Mouse (Mus musculus): Measurements from ENCODE around the gene Slc25a45. TPM values are rescaled to one million over a fixed set of nuclear protein-coding genes. Genes with fewer than 3 reads are reported as not detected.
A peak's percentile ranks its signal among the peaks of the same experiment; 100 is the strongest.

The Slc25a45 gene
- polyA plus RNA-seq, 1 experiment from 2014 or later = 2.6 TPM

DNA sequence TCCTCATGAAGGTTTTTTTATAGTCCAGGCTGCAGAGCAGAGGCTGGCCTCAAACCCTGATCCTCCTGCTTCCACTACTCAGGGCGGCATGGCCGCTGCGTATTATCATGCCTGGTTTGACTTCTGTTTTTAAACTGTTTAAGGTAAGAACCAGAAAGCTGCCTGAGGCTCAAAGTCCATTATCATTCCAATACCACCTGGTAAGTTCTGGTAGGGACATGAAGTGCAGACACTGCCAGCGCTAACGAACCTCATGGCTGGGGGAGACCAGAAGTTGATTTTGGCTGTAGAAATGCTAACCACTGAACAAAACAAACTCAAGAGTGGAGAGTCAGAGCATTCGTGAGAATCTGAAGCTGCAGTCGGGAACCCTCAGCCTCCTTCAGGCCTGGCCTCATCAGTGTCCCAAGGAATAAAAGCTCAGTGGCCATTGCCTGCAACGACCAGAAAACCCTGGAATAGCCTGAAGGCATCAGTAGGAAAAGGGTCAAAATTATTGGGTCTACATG is 41.6 kb upstream of the Slc25a45 start:
- Histone ChIP-seq H3K4me3 (no peak overlapping the region), H3K27ac (no peak overlapping the region), H3K9me3 (no peaks in the 10 kb centered on the region), H3K4me1 (replicated peaks) (peaks cover 4% of the 10 kb centered on the region; the same call in 1 of the 2 replicates), H3K27me3 (no peaks in the 10 kb centered on the region), H3K36me3 (no peaks in the 10 kb centered on the region), H3K9ac (no peak overlapping the region), H3K4me2 (no peak overlapping the region)
- no peak for ATAC-seq (ENCODE audit: low FRiP score)
- WGBS = 80% methylated on average over 8 of the region's 8 CpGs

DNA sequence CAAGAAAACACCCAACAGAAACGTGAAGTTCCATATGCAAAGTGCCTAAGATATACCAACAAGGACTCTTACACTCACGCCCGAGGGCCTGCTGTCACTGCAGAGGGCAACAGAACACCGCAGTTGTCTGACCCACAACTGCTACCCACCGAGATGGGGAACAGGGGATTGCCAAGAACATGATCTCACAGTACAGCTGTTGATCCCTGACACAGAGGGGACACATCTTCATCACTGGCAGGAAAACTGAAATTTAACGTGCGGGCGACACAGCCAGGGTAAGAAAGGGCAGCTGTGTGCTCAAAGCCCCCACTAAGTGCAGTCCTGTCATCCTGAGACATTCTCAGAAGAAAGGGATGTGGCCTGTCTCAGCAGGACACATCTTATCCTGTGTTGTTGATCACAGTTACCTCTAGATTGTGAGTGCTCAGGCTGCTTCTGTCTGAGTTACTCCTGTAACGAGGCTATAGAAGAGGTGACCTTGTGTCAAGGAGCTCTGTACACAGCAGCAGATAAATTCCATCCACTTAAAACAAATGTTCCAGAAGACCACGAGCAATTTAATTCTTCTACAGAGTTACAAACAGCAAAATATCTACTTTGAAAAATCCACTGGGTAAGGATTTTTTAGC is 40.6 kb upstream of the Slc25a45 start:
- no peak overlapping the region for H3K27ac ChIP-seq
- H3K9ac ChIP-seq = no peak overlapping the region
- peaks cover 12% of the 10 kb centered on the region; the same call in 1 of the 2 replicates for H3K4me1 ChIP-seq (replicated peaks)
- H3K36me3 ChIP-seq = no peaks in the 10 kb centered on the region
- H3K9me3 ChIP-seq = no peaks in the 10 kb centered on the region
- WGBS = 75% methylated on average over 10 of the region's 10 CpGs
- no peak for ATAC-seq (ENCODE audit: low FRiP score)
- H3K27me3 ChIP-seq = no peaks in the 10 kb centered on the region
- H3K4me3 ChIP-seq = no peak overlapping the region
- no peak overlapping the region for H3K4me2 ChIP-seq

DNA sequence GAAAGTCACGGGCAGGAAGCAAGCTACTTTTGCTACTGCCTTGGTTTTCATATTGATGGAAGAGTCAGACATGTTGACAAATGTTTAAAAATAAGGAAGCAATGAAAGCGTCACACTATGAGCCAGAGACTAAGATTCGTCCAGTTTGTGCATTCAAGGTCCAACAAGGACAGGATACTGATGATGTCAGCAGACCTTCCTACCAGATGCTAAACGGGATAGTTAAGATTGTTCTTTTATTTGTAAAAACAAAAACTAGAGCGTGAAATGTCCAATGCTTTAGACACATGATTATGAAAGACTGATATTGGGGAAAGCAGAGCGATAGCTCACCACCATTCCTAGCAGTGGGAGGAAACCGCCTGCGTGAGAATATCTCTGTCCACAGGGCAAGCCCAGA is 40.0 kb upstream of the Slc25a45 start:
- Histone ChIP-seq H3K27ac (no peak overlapping the region), H3K4me1 (replicated peaks) (peaks cover 18% of the 10 kb centered on the region; the same call in 1 of the 2 replicates), H3K9me3 (no peaks in the 10 kb centered on the region), H3K4me3 (no peak overlapping the region), H3K9ac (no peak overlapping the region), H3K27me3 (no peaks in the 10 kb centered on the region), H3K4me2 (no peak overlapping the region), H3K36me3 (no peaks in the 10 kb centered on the region)
- no peak for ATAC-seq (ENCODE audit: low FRiP score)
- 91% methylated on average over 8 of the region's 8 CpGs for WGBS

- Histone ChIP-seq H3K9me3 (no peaks in the 10 kb centered on the region), H3K4me2 (no peak overlapping the region), H3K36me3 (no peaks in the 10 kb centered on the region), H3K27me3 (no peaks in the 10 kb centered on the region), H3K4me1 (replicated peaks) (peaks cover 25% of the 10 kb centered on the region), H3K9ac (no peak overlapping the region), H3K27ac (no peak overlapping the region), H3K4me3 (no peak overlapping the region)
- WGBS = 78% methylated on average over 12 of the region's 12 CpGs
- no peak for ATAC-seq (ENCODE audit: low FRiP score)
Observed at GRCm38 (mm10) chr19:5838136-5838891, 39.3 kb upstream of the Slc25a45 start.

- peaks cover 30% of the 10 kb centered on the region for H3K4me1 ChIP-seq (replicated peaks)
- H3K9me3 ChIP-seq = no peaks in the 10 kb centered on the region
- no peak for ATAC-seq (ENCODE audit: low FRiP score)
- no peak overlapping the region for H3K4me3 ChIP-seq
- H3K4me2 ChIP-seq = no peak overlapping the region
- H3K27me3 ChIP-seq = no peaks in the 10 kb centered on the region
- H3K36me3 ChIP-seq = no peaks in the 10 kb centered on the region
- H3K9ac ChIP-seq = no peak overlapping the region
- WGBS = 90% methylated on average over 4 of the region's 4 CpGs
- no peak overlapping the region for H3K27ac ChIP-seq
Observed at GRCm38 (mm10) chr19:5838892-5839165, 38.8 kb upstream of the Slc25a45 start.

- H3K27me3 ChIP-seq = no peaks in the 10 kb centered on the region
- peaks cover 37% of the 10 kb centered on the region for H3K4me1 ChIP-seq (replicated peaks)
- H3K4me2 ChIP-seq = no peak overlapping the region
- H3K4me3 ChIP-seq = no peak overlapping the region
- no peaks in the 10 kb centered on the region for H3K36me3 ChIP-seq
- no peak overlapping the region for H3K27ac ChIP-seq
- H3K9me3 ChIP-seq = no peaks in the 10 kb centered on the region
- WGBS = 73% methylated on average over 14 of the region's 14 CpGs
- ATAC-seq (ENCODE audit: low FRiP score) = no peak
- H3K9ac ChIP-seq = no peak overlapping the region; the same call in 1 of the 2 replicates
Observed at GRCm38 (mm10) chr19:5839317-5840085, 38.1 kb upstream of the Slc25a45 start.

- Histone ChIP-seq H3K4me3 (no peak overlapping the region), H3K36me3 (no peaks in the 10 kb centered on the region), H3K4me2 (no peak overlapping the region), H3K4me1 (replicated peaks) (peaks cover 44% of the 10 kb centered on the region), H3K9me3 (no peaks in the 10 kb centered on the region), H3K27me3 (no peaks in the 10 kb centered on the region), H3K9ac (no peak overlapping the region; the same call in 1 of the 2 replicates), H3K27ac (no peak overlapping the region)
- ATAC-seq (ENCODE audit: low FRiP score) = no peak
- WGBS = 67% methylated on average over 18 of the region's 18 CpGs
Observed at GRCm38 (mm10) chr19:5840086-5840889, 37.3 kb upstream of the Slc25a45 start.

DNA sequence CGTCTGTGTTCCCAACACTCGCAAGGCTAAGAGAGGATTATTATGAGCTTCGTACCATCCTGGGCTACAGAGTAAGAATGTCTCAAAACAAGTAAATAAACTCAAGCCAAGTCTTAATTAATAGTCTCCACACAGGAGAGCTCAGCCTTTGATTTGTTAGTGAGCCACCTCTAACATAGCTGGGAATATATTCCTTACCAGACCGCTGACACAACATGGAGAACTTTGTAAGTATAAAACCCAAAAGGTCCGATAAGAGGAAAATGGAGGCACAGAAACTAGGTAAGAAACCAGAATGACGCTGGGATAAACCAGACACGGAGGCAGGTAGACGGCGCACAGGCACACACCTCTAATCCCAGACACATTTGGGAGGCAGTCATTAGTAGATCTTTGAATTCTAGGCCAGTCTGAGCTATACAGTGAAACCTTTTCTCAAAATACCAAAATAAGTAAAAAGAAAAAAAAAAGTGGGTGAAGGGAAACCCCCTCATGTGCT is 36.7 kb upstream of the Slc25a45 start:
- H3K4me3 ChIP-seq = no peak overlapping the region
- H3K4me1 ChIP-seq (replicated peaks) = peaks cover 48% of the 10 kb centered on the region
- ATAC-seq (ENCODE audit: low FRiP score) = no peak
- no peaks in the 10 kb centered on the region for H3K27me3 ChIP-seq
- no peak overlapping the region for H3K4me2 ChIP-seq
- 91% methylated on average over 9 of the region's 9 CpGs for WGBS
- H3K9me3 ChIP-seq = no peaks in the 10 kb centered on the region
- H3K9ac ChIP-seq = no peak overlapping the region
- no peak overlapping the region for H3K27ac ChIP-seq
- H3K36me3 ChIP-seq = no peaks in the 10 kb centered on the region

DNA sequence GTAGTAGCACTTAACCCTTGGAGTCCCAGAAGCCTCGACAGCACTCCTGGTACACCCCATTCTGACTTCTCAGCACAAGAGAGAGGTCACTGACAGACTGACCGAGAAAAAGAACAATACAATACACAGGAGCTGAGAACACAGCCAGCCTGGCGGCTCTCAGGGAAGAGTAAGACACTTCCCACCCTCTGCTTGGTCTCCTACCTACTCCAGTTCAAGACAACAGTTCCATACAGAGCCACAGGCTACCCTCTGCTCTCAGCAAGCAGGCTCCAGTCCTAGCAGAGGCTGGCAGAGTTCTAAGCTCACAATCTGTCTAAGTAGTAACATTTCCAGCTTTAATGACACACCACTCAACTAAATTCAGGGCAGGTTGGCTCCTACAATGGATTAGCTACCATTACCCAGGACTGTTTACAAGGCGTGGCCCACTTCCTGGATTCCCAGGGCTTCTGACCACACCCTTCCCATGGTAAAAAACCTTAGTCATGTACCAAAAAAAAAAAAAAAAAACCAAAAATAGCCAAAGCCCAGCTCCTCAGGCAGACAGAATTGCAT is 36.1 kb upstream of the Slc25a45 start:
- no peak overlapping the region for H3K4me3 ChIP-seq
- peak overlapping the region; percentile 49; the same call in 1 of the 2 replicates for H3K9ac ChIP-seq
- H3K4me1 ChIP-seq (replicated peaks) = peaks cover 52% of the 10 kb centered on the region
- H3K9me3 ChIP-seq = no peaks in the 10 kb centered on the region
- WGBS = 40% methylated on average over 4 of the region's 4 CpGs
- H3K27me3 ChIP-seq = no peaks in the 10 kb centered on the region
- H3K4me2 ChIP-seq = no peak overlapping the region
- peak overlapping the region; percentile 23; the same call in 1 of the 2 replicates for H3K27ac ChIP-seq
- H3K36me3 ChIP-seq = no peaks in the 10 kb centered on the region
- no peak for ATAC-seq (ENCODE audit: low FRiP score)

DNA sequence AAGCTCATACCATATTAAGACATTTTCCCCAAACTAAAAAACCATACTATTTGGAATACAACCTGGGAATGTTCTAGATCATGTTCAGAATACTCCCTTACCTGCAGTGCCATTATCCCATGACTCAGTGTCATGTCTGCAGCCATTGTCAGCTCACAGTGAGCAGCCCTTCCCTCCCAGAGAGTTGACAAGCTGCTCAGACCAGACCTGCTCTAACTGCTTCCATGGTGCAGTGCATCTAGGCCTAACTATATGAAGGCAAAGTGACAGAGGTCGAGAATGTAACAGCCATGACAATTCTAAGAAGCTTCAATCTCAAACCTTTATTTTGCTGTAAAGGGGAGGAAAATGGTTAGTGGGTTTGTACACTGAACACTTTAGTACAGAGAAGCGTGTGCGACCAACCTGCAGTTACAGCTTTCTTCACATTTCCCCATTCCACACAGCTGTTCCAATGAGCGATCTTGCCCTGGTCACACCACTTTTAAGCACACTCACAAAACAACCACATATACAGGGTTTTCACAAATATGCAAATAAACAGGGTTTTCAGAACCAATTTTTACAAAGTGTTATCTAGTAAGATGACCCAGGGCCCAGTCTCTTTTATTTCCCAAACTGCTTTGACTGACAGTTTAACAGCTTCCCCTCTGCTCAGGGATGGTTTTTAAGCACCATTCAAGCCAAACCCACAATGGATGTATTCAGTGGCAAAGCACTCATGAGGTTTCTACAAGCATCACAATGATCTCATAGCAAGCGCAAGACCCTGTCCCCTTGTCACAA is 35.4 kb upstream of the Slc25a45 start:
- peak overlapping the region; percentile 30 for H3K27ac ChIP-seq
- H3K4me3 ChIP-seq = no peak overlapping the region
- ATAC-seq (ENCODE audit: low FRiP score) = no peak
- peak overlapping the region; percentile 49; the same call in 1 of the 2 replicates for H3K9ac ChIP-seq
- 42% methylated on average over 5 of the region's 5 CpGs for WGBS
- no peak overlapping the region for H3K4me2 ChIP-seq
- H3K4me1 ChIP-seq (replicated peaks) = peaks cover 60% of the 10 kb centered on the region
- no peaks in the 10 kb centered on the region for H3K9me3 ChIP-seq
- no peaks in the 10 kb centered on the region for H3K36me3 ChIP-seq
- no peaks in the 10 kb centered on the region for H3K27me3 ChIP-seq
